Mouse (Mus musculus): ENCODE measurements around the gene Tmem94.

Tmem94 gene

GRCm38 (mm10) chr11:115832064-115832463 lies 66.8 kb downstream of the Tmem94 start:
- no peak for DNase-seq (ENCODE audit: low spot score)

- no peak for DNase-seq (ENCODE audit: low spot score)
Measured at GRCm38 (mm10) chr11:115832523-115832922, 67.3 kb downstream of the Tmem94 start.

GRCm38 (mm10) chr11:115833021-115833513 lies 67.8 kb downstream of the Tmem94 start:
- DNase-seq (ENCODE audit: low spot score) = no peak

GRCm38 (mm10) chr11:115834033-115834432 lies 68.8 kb downstream of the Tmem94 start:
- DNase-seq (ENCODE audit: low spot score) = no peak

- DNase-seq (ENCODE audit: low spot score) = no peak
Measured at GRCm38 (mm10) chr11:115836656-115837395, 71.6 kb downstream of the Tmem94 start.

- no peak for DNase-seq (ENCODE audit: low spot score)
Measured at GRCm38 (mm10) chr11:115837606-115838345, 72.5 kb downstream of the Tmem94 start.

GRCm38 (mm10) chr11:115838895-115839311 lies 73.7 kb downstream of the Tmem94 start:
- no peak for DNase-seq (ENCODE audit: low spot score)

- no peak for DNase-seq (ENCODE audit: low spot score)
Measured at GRCm38 (mm10) chr11:115839732-115840131, 74.5 kb downstream of the Tmem94 start.

- DNase-seq (ENCODE audit: low spot score) = no peak
Measured at GRCm38 (mm10) chr11:115841044-115841443, 75.8 kb downstream of the Tmem94 start.

GRCm38 (mm10) chr11:115841961-115842550 lies 76.8 kb downstream of the Tmem94 start:
- no peak for DNase-seq (ENCODE audit: low spot score)

GRCm38 (mm10) chr11:115843141-115843890 lies 78.1 kb downstream of the Tmem94 start:
- DNase-seq (ENCODE audit: low spot score) = no peak

GRCm38 (mm10) chr11:115843891-115844239 lies 78.6 kb downstream of the Tmem94 start:
- no peak for DNase-seq (ENCODE audit: low spot score)

- DNase-seq (ENCODE audit: low spot score) = no peak
Measured at GRCm38 (mm10) chr11:115844240-115844639, 79.0 kb downstream of the Tmem94 start.

- DNase-seq (ENCODE audit: low spot score) = no peak
Measured at GRCm38 (mm10) chr11:115845819-115846218, 80.6 kb downstream of the Tmem94 start.
